Mouse (Mus musculus) neural tube, embryonic 13.5 days (tissue): ENCODE measurements around the gene Psmb4. TPM values are rescaled to one million over a fixed set of nuclear protein-coding genes. Genes with fewer than 3 reads are reported as not detected.
A peak's percentile ranks its signal among the peaks of the same experiment; 100 is the strongest.
"Not testable (repeated sequence)": the region's sequence is repeated elsewhere in the genome, so short reads cannot be mapped to it uniquely, and the experiment has no call there.

ENCODE experiments used
- ATAC-seq: fragments of 200-750 bp; cut with Nextera tagmentation; 2 replicates; pipeline ENCODE4 v1.8.0; 2017; ENCODE audit warnings: low read depth, mild to moderate bottlenecking, moderate TSS enrichment, moderate library complexity
- H3K27ac ChIP-seq: fragments of 300-500 bp; sonication (generic); replicated peaks from 2 replicates; pipeline ENCODE4 v1.5.1; 2015; ENCODE audit warnings: moderate library complexity, mild to moderate bottlenecking, inconsistent platforms
- H3K27me3 ChIP-seq: fragments of 300-500 bp; sonication (generic); 2 replicates; pipeline ENCODE4 v1.6.1; 2015; ENCODE audit warnings: mild to moderate bottlenecking, inconsistent platforms
- H3K36me3 ChIP-seq: fragments of 300-500 bp; sonication (generic); 2 replicates; pipeline ENCODE4 v1.6.1; 2015; ENCODE audit warnings: mild to moderate bottlenecking, inconsistent platforms
- H3K4me1 ChIP-seq: fragments of 300-500 bp; sonication (generic); replicated peaks from 2 replicates; pipeline ENCODE4 v1.6.1; 2015; ENCODE audit warnings: inconsistent platforms
- H3K4me2 ChIP-seq: fragments of 300-500 bp; sonication (generic); 2 replicates; pipeline ENCODE4 v1.6.1; 2015; ENCODE audit warnings: inconsistent platforms, mild to moderate bottlenecking, moderate library complexity
- H3K4me3 ChIP-seq: fragments of 300-500 bp; sonication (generic); 2 replicates; pipeline ENCODE4 v1.5.1; 2015; ENCODE audit warnings: mild to moderate bottlenecking, inconsistent platforms
- H3K9ac ChIP-seq: fragments of 300-500 bp; sonication (generic); 2 replicates; pipeline ENCODE4 v1.6.1; 2015; ENCODE audit warnings: moderate library complexity, mild to moderate bottlenecking, inconsistent platforms
- H3K9me3 ChIP-seq: fragments of 300-500 bp; sonication (generic); 2 replicates; pipeline ENCODE4 v1.6.1; 2016; ENCODE audit warnings: inconsistent platforms
- WGBS: fragments of 180-500 bp; shearing (Covaris S2); methylation state at CpG from one replicate; pipeline ENCODE4 v1.1.7; 2015; 5-methylcytosine and 5-hydroxymethylcytosine counted together
- polyA plus RNA-seq: library from polyadenylated mRNA; unstranded; fragments of >200 nt; fragmentation: Nextera tagmentation; extraction: Ambion mirVana; gene quantifications from 2 replicates; pipeline ENCODE4 v1.2.1, GENCODE M21; 2015

Psmb4 gene
- 366 TPM in 2 replicates for polyA plus RNA-seq

DNA sequence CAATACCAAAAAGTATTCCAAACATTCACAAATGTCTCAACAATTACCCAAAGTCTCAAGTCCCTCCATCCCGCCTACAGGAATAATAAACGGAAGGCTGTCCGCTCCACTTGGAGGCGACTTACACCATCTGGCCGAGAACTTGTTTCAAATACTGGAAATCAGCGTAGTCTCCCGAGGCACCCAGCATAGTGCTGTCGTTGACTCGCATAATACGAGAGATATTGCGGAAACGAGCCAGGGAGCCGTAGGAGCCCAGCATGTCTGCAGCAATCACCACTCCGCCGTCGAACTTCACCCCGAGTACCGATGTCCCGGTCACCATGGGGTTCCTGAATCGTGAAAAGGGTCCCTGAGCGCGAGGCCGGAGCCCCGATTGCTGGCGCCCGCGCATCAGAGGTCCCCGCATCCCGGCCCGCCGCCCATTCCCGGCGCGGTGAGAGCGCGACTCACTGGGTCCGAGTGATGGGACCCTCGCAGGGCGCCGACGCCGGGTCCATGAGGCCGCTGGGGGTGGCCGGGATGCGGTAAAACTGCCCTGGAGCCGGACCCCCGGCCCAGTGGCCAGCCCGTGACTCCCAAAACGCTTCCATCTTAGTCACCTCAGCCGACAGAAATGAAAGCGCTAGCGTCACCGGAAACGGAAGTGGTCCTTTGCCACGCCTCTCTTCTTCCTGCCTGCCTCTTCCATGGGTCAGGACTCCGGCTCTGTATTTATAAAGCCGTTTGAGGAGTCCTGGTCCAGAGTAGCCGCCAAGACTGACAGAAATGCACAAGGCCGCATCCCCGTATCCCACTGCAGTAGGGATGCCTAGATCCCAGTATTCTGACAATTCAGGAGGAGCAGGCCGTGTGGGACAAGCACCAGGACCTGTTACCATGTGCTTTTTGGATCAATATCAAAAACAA lies at the start of gene Psmb4:
Gene Psmb4 (minus strand): TSS at position 646 of the 909 bp plus-strand sequence.
- Histone ChIP-seq H3K9me3 (no peaks in the 10 kb centered on the region), H3K4me3 (peak within 1 kb of the TSS; percentile 97), H3K9ac (peak within 1 kb of the TSS; percentile 95), H3K27me3 (no peaks in the 10 kb centered on the region), H3K4me2 (peak within 1 kb of the TSS; percentile 90), H3K4me1 (peaks cover 26% of the 10 kb centered on the region), H3K36me3 (peaks cover 37% of the 10 kb centered on the region), H3K27ac (peak within 1 kb of the TSS; percentile 87)
- ATAC-seq, result peak; percentile 87
- under 1% methylated on average over 61 of the region's 61 CpGs for WGBS

DNA sequence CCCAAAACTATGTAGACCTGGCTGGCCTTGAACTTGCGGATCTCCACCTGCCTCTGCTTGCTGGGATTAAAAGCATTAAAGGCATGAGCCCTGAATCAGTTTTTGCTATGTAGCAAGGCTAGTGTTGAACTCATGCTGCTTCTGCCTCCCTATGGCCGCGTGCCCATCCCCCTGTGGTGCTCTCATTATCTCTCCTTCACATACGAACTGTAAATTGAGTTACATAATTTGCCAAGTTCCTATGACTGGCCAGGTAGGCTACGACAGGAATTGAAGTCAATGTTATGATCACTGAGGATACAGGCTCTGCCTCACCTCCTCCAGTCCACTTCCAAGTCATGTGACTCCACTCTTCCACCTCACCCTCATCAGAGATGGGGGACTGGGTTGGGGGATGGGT lies 49.4 kb upstream of the Psmb4 start:
- not testable (repeated sequence) for H3K27ac ChIP-seq, H3K4me2 ChIP-seq, H3K9me3 ChIP-seq, H3K36me3 ChIP-seq, H3K4me3 ChIP-seq, H3K27me3 ChIP-seq, H3K9ac ChIP-seq, ATAC-seq
- H3K4me1 ChIP-seq, result peaks cover 13% of the 10 kb centered on the region
- 89% methylated on average over 5 of the region's 5 CpGs for WGBS

DNA sequence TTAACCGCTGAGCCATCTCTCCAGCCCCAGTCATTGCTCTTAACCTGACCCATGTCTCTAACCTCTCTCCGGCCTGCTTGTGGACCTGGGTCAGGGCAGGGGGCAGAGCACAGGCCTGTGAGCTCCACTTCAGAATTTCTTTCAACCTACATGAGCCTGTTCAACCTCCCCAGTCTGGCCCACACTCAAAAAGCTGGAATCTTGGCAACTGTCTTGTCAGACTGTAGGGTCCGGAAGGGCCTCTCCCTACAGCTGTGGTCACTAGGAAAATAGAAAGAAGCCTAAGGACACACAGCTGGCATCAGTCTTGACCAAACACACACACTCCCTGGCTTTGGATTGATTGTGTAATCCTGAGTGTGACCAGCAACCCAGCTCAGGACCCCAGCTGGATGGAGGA lies 48.6 kb upstream of the Psmb4 start:
- ATAC-seq, H3K9ac ChIP-seq, H3K27ac ChIP-seq, H3K36me3 ChIP-seq, H3K4me2 ChIP-seq, H3K9me3 ChIP-seq, H3K4me3 ChIP-seq, H3K27me3 ChIP-seq: not testable (repeated sequence)
- 87% methylated on average over 3 of the region's 3 CpGs for WGBS
- H3K4me1 ChIP-seq, result peaks cover 13% of the 10 kb centered on the region

DNA sequence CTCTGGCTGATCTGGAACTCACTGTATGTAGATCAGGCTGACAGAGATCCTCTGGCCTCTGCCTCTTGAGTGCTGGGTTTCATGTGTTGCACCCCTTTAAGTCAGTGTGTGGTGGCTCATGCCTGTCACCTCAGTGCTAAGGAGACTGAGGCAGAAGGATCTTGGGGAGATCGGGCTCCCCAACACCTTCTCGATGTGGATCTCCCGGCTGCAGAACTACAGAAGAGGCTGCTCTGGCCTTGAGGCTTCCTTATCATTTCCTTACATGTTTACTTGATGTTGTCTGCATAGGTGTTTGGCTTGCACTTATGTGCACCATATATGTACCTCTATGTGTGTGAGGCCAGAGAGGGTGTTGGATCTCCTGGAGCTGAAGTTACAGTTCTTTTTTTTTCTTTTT lies 47.8 kb upstream of the Psmb4 start:
- not testable (repeated sequence) for H3K36me3 ChIP-seq, H3K27ac ChIP-seq, H3K9ac ChIP-seq, H3K4me3 ChIP-seq, H3K4me2 ChIP-seq, H3K9me3 ChIP-seq, ATAC-seq, H3K27me3 ChIP-seq
- 95% methylated on average over 3 of the region's 3 CpGs for WGBS
- H3K4me1 ChIP-seq, result peaks cover 13% of the 10 kb centered on the region

DNA sequence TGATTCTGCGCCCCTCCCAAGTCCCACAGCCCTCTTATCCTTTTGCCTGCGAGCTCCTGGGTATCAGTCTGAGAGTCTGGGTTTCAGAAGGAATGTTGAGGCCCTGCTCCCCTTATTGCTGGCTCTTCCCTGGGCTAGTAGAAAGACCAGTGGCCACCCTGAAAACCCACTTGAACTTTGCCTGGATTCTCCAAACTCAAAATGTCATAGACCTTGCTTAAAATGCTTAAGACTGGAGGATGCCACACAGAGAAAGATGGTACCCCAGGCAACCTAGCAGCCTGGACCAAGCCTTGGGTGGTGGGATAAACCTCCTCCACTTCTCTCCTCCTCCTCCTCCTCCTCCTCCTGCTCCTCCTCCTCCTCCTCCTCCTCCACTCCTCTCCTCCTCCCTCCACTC lies 46.8 kb upstream of the Psmb4 start:
- H3K36me3 ChIP-seq, H3K4me2 ChIP-seq, H3K9ac ChIP-seq, H3K9me3 ChIP-seq, H3K27me3 ChIP-seq, H3K4me3 ChIP-seq, H3K27ac ChIP-seq, ATAC-seq: not testable (repeated sequence)
- H3K4me1 ChIP-seq, result peaks cover 13% of the 10 kb centered on the region
- WGBS, result no CpG with 5 or more reads among the region's 2 CpGs

DNA sequence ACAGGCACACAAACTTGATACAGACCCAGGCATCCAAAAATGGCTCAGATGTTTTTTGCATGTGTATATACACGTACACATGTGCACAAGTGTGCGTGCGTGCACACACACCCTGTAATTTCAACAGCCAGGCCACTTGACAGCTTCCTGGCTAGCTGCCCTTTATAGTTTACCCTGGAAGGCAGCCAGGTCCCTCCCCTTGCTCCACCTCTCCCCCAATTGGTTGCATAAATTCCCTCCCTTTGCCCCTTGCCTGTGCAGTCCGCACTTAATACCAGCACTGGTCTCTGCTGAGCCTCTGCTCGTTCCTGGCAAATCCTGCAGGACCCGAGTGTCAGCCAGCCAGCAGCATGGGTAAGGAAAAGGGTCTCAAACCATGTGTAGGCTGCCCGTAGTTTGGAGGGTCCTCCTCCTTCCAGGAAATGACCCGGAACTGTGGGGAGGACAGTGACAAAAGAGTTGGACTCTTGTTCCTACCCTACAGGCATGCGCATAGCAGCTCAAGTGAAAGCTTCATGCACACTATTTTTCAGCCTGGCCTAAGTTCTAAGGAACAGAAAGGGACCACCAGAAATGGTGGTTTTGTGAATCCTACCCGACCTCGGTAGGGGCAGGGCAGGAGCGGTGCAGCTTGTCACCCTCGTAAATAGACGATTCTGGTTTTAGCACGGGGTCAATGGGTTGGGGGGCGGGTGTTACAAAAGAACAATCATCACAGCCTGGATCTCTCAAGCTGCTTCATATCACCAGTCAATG lies 46.2 kb upstream of the Psmb4 start, which contains the start of gene Selenbp1:
Gene Selenbp1 (plus strand): TSS at position 248 of the 756 bp plus-strand sequence.
- Histone ChIP-seq H3K4me3 (peak within 1 kb of the TSS; percentile 31), H3K27ac (peak within 1 kb of the TSS; percentile 39), H3K4me2 (peak within 1 kb of the TSS; percentile 55), H3K27me3 (no peaks in the 10 kb centered on the region), H3K9ac (peak within 1 kb of the TSS; percentile 60), H3K36me3 (no peaks in the 10 kb centered on the region), H3K9me3 (no peaks in the 10 kb centered on the region), H3K4me1 (peaks cover 13% of the 10 kb centered on the region)
- 18% methylated on average over 16 of the region's 16 CpGs for WGBS
- ATAC-seq, result peak; percentile 83

DNA sequence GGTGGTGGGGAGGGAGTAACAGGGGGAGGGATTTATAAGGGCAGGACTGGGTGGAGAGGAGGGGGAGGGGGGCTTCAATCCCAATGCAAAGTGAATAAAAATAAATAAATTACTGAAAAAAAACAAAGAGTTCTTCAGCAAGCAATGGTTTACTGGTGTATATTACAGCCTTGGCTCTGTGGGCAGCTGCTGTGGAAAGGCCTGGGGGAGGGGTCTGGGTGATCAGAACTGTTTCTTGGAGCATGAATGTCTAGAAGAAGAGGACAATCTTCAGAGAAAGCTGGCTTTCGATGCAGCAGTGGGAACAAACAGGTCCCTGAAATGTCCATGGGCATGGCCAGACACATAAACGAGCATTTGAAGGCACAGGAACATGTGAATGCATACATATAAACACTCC lies 45.5 kb upstream of the Psmb4 start:
- WGBS, result 69% methylated on average over 2 of the region's 2 CpGs
- not testable (repeated sequence) for H3K9me3 ChIP-seq, H3K27me3 ChIP-seq, ATAC-seq, H3K36me3 ChIP-seq, H3K9ac ChIP-seq, H3K4me3 ChIP-seq, H3K27ac ChIP-seq
- H3K4me2 ChIP-seq, result peak overlapping the region; percentile 55; the same call in 1 of the 2 replicates
- H3K4me1 ChIP-seq, result peaks cover 13% of the 10 kb centered on the region

DNA sequence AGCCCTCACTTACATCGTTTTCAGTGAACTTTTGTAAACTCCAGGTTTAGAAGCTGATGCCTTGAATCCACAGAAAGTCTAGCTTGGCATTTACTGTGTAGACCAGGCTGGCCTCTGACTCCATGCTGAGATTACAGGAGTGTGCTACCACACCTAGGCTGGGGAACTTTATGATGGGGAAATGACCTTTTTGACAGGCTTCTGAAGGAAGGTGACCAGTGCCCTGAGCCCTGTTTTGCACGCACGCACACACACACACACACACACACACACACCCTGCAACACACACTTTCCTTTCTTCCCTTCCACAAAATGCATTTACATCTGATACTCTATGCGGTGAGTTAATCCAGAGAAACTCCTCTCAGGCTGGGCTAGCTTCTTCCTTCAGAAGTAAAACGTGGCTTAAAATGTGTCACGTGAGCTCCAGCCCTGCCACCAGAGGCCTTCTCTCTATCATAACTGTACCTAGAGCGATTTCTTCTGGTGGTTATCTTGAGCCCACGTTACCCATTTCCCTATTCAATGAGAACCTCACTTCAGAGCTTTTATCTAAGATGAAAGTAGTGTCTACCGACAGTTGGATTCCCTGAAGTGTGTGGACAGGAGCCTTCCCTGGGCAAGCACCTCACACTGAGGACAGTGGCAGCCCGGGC lies 44.8 kb upstream of the Psmb4 start:
- peaks cover 13% of the 10 kb centered on the region for H3K4me1 ChIP-seq
- H3K9me3 ChIP-seq, H3K36me3 ChIP-seq, H3K27ac ChIP-seq, H3K27me3 ChIP-seq, ATAC-seq, H3K4me3 ChIP-seq, H3K4me2 ChIP-seq, H3K9ac ChIP-seq: not testable (repeated sequence)
- WGBS, result 89% methylated on average over 10 of the region's 10 CpGs

DNA sequence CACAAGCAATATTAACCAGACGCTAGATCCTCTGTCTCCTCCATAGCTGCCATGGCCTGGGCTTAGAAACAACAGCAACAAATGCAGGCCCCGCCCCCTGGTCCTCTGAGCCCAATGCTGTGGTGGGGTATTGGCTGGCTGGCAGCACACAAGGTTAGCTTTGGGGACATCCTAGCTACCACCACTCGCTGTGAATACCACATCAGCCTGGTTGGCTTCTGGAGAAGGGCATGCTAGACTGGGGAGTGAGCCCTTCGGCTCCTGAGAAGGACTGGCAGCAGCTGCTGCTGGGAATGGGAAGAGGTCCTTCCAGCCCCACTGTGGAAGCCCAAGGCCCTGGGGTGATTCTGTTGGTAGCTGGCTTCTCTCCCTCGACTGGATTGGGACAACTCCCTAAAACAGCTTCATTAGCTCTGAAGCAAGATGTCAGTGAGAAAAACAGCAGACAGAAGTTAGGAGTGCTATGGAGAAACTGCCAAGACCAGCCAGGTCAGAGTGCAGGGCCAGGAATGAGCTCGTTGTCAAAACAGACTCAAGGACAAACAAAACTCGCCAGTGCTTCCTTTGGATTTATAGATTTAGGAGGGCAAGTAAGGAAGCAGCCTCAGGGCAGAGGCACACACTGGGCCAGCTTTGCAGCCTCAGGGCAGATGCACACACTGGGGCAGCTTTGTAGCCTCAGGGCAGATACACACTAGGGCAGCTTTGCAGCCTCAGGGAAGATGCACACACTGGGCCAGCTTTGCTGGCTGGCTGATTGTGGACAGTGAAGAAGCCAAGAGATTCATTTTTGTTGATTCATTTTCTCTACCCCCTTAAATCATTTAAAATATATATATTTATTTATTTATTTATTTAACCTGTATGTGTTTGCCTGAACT lies 43.9 kb upstream of the Psmb4 start:
- H3K36me3 ChIP-seq, H3K9me3 ChIP-seq, H3K9ac ChIP-seq, H3K4me3 ChIP-seq, H3K27ac ChIP-seq, ATAC-seq, H3K4me2 ChIP-seq, H3K27me3 ChIP-seq: not testable (repeated sequence)
- WGBS, result 45% methylated on average over 7 of the region's 7 CpGs
- H3K4me1 ChIP-seq, result peaks cover 13% of the 10 kb centered on the region

DNA sequence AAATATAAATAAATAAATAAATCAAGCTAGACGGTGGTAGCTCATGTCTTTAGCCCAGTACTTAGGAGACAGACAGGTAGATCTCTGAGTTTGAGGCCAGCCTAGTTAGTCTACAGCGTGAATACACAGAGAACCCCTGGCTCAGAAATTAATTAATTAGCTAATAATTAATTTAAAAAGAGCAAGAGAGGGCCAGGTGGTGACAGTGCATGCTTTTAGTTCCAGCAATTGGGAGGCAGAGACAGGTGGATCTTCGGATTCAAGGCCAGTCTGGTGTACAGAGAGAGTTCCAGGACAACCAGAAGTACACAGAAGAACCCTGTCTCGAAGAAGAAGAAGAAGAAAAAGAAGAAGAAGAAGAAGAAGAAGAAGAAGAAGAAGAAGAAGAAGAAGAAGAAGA lies 42.2 kb upstream of the Psmb4 start:
- not testable (repeated sequence) for ATAC-seq, H3K27ac ChIP-seq, H3K4me2 ChIP-seq, H3K9me3 ChIP-seq, H3K4me3 ChIP-seq, H3K36me3 ChIP-seq, H3K27me3 ChIP-seq, H3K9ac ChIP-seq
- peaks cover 13% of the 10 kb centered on the region for H3K4me1 ChIP-seq
- WGBS, result 75% methylated on average over 4 of the region's 4 CpGs

DNA sequence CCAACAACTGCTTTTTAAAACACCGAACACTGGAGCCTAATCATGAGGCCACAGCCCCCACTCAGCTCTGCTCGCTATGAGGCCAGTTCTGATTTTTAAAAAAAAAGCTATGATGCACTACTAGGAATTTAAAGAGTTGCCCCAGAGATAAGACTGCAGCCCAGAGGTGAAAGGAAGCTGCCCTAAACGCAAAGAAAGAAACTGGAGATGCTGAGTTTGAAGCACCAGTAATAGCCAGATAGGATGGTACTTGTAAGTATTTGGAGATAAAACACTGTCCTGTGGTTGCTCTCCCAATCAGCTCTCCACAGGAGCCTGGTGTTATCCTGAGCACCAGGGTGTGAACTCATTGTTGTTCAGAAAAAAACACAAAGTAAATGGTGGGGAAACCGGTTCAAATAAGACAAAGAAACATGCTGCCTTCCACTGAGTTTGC lies 39.6 kb upstream of the Psmb4 start:
- not testable (repeated sequence) for H3K27ac ChIP-seq, ATAC-seq, H3K9ac ChIP-seq, H3K9me3 ChIP-seq, H3K27me3 ChIP-seq, H3K4me1 ChIP-seq, H3K4me2 ChIP-seq, H3K4me3 ChIP-seq, H3K36me3 ChIP-seq
- 45% methylated on average over 4 of the region's 4 CpGs for WGBS
